Mouse (Mus musculus): ENCODE results near the gene Gpr84.
A peak's percentile ranks its signal among the peaks of the same experiment; 100 is the strongest.
"Not testable (repeated sequence)": the region's sequence is repeated elsewhere in the genome, so short reads cannot be mapped to it uniquely, and the experiment has no call there.

Gpr84 gene

GRCm38 (mm10) chr15:103285778-103286417, 24.5 kb downstream of the Gpr84 start:
- no peak for DNase-seq (ENCODE audit: low read depth, low spot score)

- DNase-seq (ENCODE audit: low read depth, low spot score) = no peak
Observed at GRCm38 (mm10) chr15:103284647-103285046, 25.8 kb downstream of the Gpr84 start.

GRCm38 (mm10) chr15:103284066-103284465, 26.3 kb downstream of the Gpr84 start:
- DNase-seq (ENCODE audit: low read depth, low spot score) = no peak

- no peak for DNase-seq (ENCODE audit: low read depth, low spot score)
Observed at GRCm38 (mm10) chr15:103281465-103282205, 28.8 kb downstream of the Gpr84 start.

GRCm38 (mm10) chr15:103280817-103281464, 29.5 kb downstream of the Gpr84 start:
- DNase-seq (ENCODE audit: low read depth, low spot score) = no peak

- no peak for DNase-seq (ENCODE audit: low read depth, low spot score)
Observed at GRCm38 (mm10) chr15:103279750-103280149, 30.7 kb downstream of the Gpr84 start.

GRCm38 (mm10) chr15:103277949-103278348, 32.5 kb downstream of the Gpr84 start:
- DNase-seq (ENCODE audit: low read depth, low spot score) = no peak

- not testable (repeated sequence) for DNase-seq (ENCODE audit: low read depth, low spot score)
Observed at GRCm38 (mm10) chr15:103275943-103276342, 34.5 kb downstream of the Gpr84 start.

GRCm38 (mm10) chr15:103272419-103273279, 37.8 kb downstream of the Gpr84 start, which contains the start of gene Copz1:
Gene Copz1 (plus strand): TSS chr15:103272714.
- DNase-seq (ENCODE audit: low read depth, low spot score) = peak; percentile 99

- DNase-seq (ENCODE audit: low read depth, low spot score) = no peak
Observed at GRCm38 (mm10) chr15:103268903-103269302, 41.5 kb downstream of the Gpr84 start.

GRCm38 (mm10) chr15:103264794-103265193, 45.6 kb downstream of the Gpr84 start:
- no peak for DNase-seq (ENCODE audit: low read depth, low spot score)

- no peak for DNase-seq (ENCODE audit: low read depth, low spot score)
Observed at GRCm38 (mm10) chr15:103259989-103260388, 50.4 kb downstream of the Gpr84 start.

GRCm38 (mm10) chr15:103259162-103259561, 51.2 kb downstream of the Gpr84 start:
- DNase-seq (ENCODE audit: low read depth, low spot score) = no peak
